ENCODE assay signal across 8 mouse cellular contexts in genomic region chr10:128095003-128095636, GRCm38 (mm10). TPM values are rescaled to one million over a fixed set of nuclear protein-coding genes. Genes with fewer than 3 reads are reported as not detected.
DNase-seq lines count a peak whose midpoint lies in the region; ATAC-seq and TF ChIP-seq lines count a peak whose summit lies in the region.

No protein-coding gene starts in this region.

- peaks cover 4% of the 10 kb centered on the region for H3K36me3 ChIP-seq in midbrain, embryonic 12.5 days
- 0 out of 2 replicates have a peak, but pooled peaks cover 3% of the 10 kb centered on the region for H3K36me3 ChIP-seq in midbrain, postnatal 0 days (ENCODE audit: insufficient read depth, low read length)
- H3K36me3 ChIP-seq in intestine, postnatal 0 days (ENCODE audit: control insufficient read depth, insufficient read depth): no peaks in the 10 kb centered on the region
- no peaks in the 10 kb centered on the region for H3K36me3 ChIP-seq in stomach, embryonic 16.5 days (ENCODE audit: control insufficient read depth, insufficient read depth, low read length)

- DNase-seq in gastrocnemius, adult 2 months: no peak
- DNase-seq in gastrocnemius, postnatal 10 days: no peak
- no peak for DNase-seq in midbrain, postnatal 0 days (ENCODE audit: low spot score)
- DNase-seq in natural killer cell, adult 2 months (ENCODE audit: low spot score in 2 of 2): no peak
- DNase-seq in cerebellum, postnatal 14 days: no peak

- peaks cover 58% of the 10 kb centered on the region for H3K4me1 ChIP-seq in midbrain, embryonic 12.5 days
- H3K4me1 ChIP-seq in midbrain, postnatal 0 days (ENCODE audit: insufficient read depth, low read length): peaks cover 22% of the 10 kb centered on the region
- H3K4me1 ChIP-seq in intestine, postnatal 0 days (replicated peaks; ENCODE audit: control insufficient read depth, insufficient read depth, low read length): peaks cover 11% of the 10 kb centered on the region; the same call in 1 of the 2 replicates
- peaks cover 28% of the 10 kb centered on the region for H3K4me1 ChIP-seq in stomach, embryonic 16.5 days (ENCODE audit: control insufficient read depth, insufficient read depth, low read length)

- no peak for ATAC-seq in midbrain, embryonic 12.5 days (ENCODE audit: low FRiP score, low read depth)
- ATAC-seq in midbrain, postnatal 0 days (ENCODE audit: low FRiP score): no peak
- no peak for ATAC-seq in intestine, postnatal 0 days
- no peak for ATAC-seq in stomach, embryonic 16.5 days (ENCODE audit: insufficient read depth, low FRiP score)

- peak overlapping the region; percentile 88 for H3K27ac ChIP-seq in gastrocnemius, adult 2 months
- no peak overlapping the region for H3K27ac ChIP-seq in midbrain, embryonic 12.5 days (replicated peaks)
- H3K27ac ChIP-seq in midbrain, postnatal 0 days (ENCODE audit: low read depth, low read length): no peak overlapping the region
- peak overlapping the region; percentile 94 for H3K27ac ChIP-seq in intestine, postnatal 0 days (ENCODE audit: low read depth, low read length)
- peak overlapping the region; percentile 97 for H3K27ac ChIP-seq in stomach, embryonic 16.5 days (ENCODE audit: low read length)

- H3K9ac ChIP-seq in midbrain, embryonic 12.5 days (replicated peaks): 0 out of 2 replicates have a peak overlapping the region, but pooled peaks have one; percentile 15
- no peak overlapping the region for H3K9ac ChIP-seq in midbrain, postnatal 0 days (replicated peaks; ENCODE audit: low read length, poor library complexity, severe bottlenecking)
- H3K9ac ChIP-seq in intestine, postnatal 0 days (ENCODE audit: low read depth, low read length): peak overlapping the region; percentile 12; the same call in 1 of the 2 replicates
- peak overlapping the region; percentile 29; the same call in 1 of the 2 replicates for H3K9ac ChIP-seq in stomach, embryonic 16.5 days (ENCODE audit: low read length)

- H3K27me3 ChIP-seq in midbrain, embryonic 12.5 days: no peaks in the 10 kb centered on the region
- no peaks in the 10 kb centered on the region for H3K27me3 ChIP-seq in midbrain, postnatal 0 days (ENCODE audit: insufficient read depth, low read length)
- H3K27me3 ChIP-seq in intestine, postnatal 0 days (replicated peaks; ENCODE audit: control insufficient read depth, insufficient read depth, low read length): no peaks in the 10 kb centered on the region
- no peaks in the 10 kb centered on the region for H3K27me3 ChIP-seq in stomach, embryonic 16.5 days (ENCODE audit: control insufficient read depth, insufficient read depth, low read length)

- no peak for TF ChIP-seq CTCF in gastrocnemius, adult 2 months (IDR thresholded peaks at IDR 0.05)
- no peak for TF ChIP-seq CTCF in midbrain, postnatal 0 days (IDR thresholded peaks at IDR 0.05)
- TF ChIP-seq CTCF in intestine, postnatal 0 days (IDR thresholded peaks at IDR 0.05; ENCODE audit: low read depth): no peak

- WGBS in midbrain, embryonic 12.5 days: 18% methylated on average over 9 of the region's 9 CpGs
- WGBS in midbrain, postnatal 0 days: 33% methylated on average over 9 of the region's 9 CpGs
- 27% methylated on average over 9 of the region's 9 CpGs for WGBS in intestine, postnatal 0 days
- 33% methylated on average over 9 of the region's 9 CpGs for WGBS in stomach, embryonic 16.5 days

- H3K9me3 ChIP-seq in midbrain, embryonic 12.5 days: no peaks in the 10 kb centered on the region
- no peaks in the 10 kb centered on the region for H3K9me3 ChIP-seq in midbrain, postnatal 0 days (ENCODE audit: low read length)
- no peaks in the 10 kb centered on the region for H3K9me3 ChIP-seq in intestine, postnatal 0 days (ENCODE audit: control insufficient read depth)
- no peaks in the 10 kb centered on the region for H3K9me3 ChIP-seq in stomach, embryonic 16.5 days (replicated peaks; ENCODE audit: control insufficient read depth, low read length)

- intact Hi-C loops in gastrocnemius, adult 2 months (cut with DNase I): no loop called here

- H3K4me2 ChIP-seq in midbrain, embryonic 12.5 days (replicated peaks): peak overlapping the region; percentile 90
- no peak overlapping the region for H3K4me2 ChIP-seq in midbrain, postnatal 0 days (ENCODE audit: low read depth, low read length, poor library complexity, severe bottlenecking)
- peak overlapping the region; percentile 89 for H3K4me2 ChIP-seq in intestine, postnatal 0 days (replicated peaks; ENCODE audit: low read depth)
- H3K4me2 ChIP-seq in stomach, embryonic 16.5 days (ENCODE audit: low read depth, low read length): peak overlapping the region; percentile 91

- H3K4me3 ChIP-seq in gastrocnemius, adult 2 months: peak overlapping the region; percentile 79
- no peak overlapping the region for H3K4me3 ChIP-seq in midbrain, embryonic 12.5 days
- no peak overlapping the region for H3K4me3 ChIP-seq in midbrain, postnatal 0 days (ENCODE audit: low read depth, low read length)
- peak overlapping the region; percentile 88 for H3K4me3 ChIP-seq in intestine, postnatal 0 days (ENCODE audit: low read depth, low read length)
- peak overlapping the region; percentile 83 for H3K4me3 ChIP-seq in stomach, embryonic 16.5 days (replicated peaks; ENCODE audit: low read length)

RNA-seq across cellular contexts. Expression of gene Baz2a, which starts 3.7 kb away (rescaled TPM):
- total RNA-seq in gastrocnemius, adult 2 months (2021): 10 to 100 TPM; 12.7 to 13.2 TPM
- 10 to 100 TPM; 16.1 to 22.7 TPM for total RNA-seq in gastrocnemius, postnatal 10 days (2021)
- polyA plus RNA-seq in midbrain, embryonic 12.5 days (2016; fragmentation: Nextera tagmentation; extraction: Ambion mirVana): 14.1 and 16.0 TPM in 2 replicates
- 14.0 and 17.3 TPM in 2 replicates for total RNA-seq in midbrain, postnatal 0 days (2014; rRNA removed)
- polyA plus RNA-seq in midbrain, postnatal 0 days (2015; fragmentation: Nextera tagmentation; extraction: Ambion mirVana): 8.0 and 9.3 TPM in 2 replicates
- 8.1 and 8.6 TPM in 2 replicates for polyA plus RNA-seq in intestine, postnatal 0 days (2015; fragmentation: Nextera tagmentation; extraction: Ambion mirVana)
- 8.3 and 10.0 TPM in 2 replicates for polyA plus RNA-seq in stomach, embryonic 16.5 days (2015; fragmentation: Nextera tagmentation; extraction: Ambion mirVana)

RNA-seq across cellular contexts. Expression of gene Atp5b, which starts 12.0 kb away (rescaled TPM):
- 1,000 to 10,000 TPM; 3,225 to 4,497 TPM for total RNA-seq in gastrocnemius, adult 2 months (2021)
- total RNA-seq in gastrocnemius, postnatal 10 days (2021): 1,000 to 10,000 TPM; 3,585 to 4,036 TPM
- polyA plus RNA-seq in midbrain, embryonic 12.5 days (2016; fragmentation: Nextera tagmentation; extraction: Ambion mirVana): 1,976 and 1,998 TPM in 2 replicates
- total RNA-seq in midbrain, postnatal 0 days (2014; rRNA removed): 4,011 and 6,126 TPM in 2 replicates
- 2,103 and 2,155 TPM in 2 replicates for polyA plus RNA-seq in midbrain, postnatal 0 days (2015; fragmentation: Nextera tagmentation; extraction: Ambion mirVana)
- 2,460 and 2,644 TPM in 2 replicates for polyA plus RNA-seq in intestine, postnatal 0 days (2015; fragmentation: Nextera tagmentation; extraction: Ambion mirVana)
- 2,507 and 2,568 TPM in 2 replicates for polyA plus RNA-seq in stomach, embryonic 16.5 days (2015; fragmentation: Nextera tagmentation; extraction: Ambion mirVana)

RNA-seq across cellular contexts. Expression of gene Ptges3, which starts 36.4 kb away (rescaled TPM):
- total RNA-seq in gastrocnemius, adult 2 months (2021): 10 to 100 TPM; 75.4 to 81.3 TPM
- 10 to 100 TPM; 76.1 to 84.5 TPM for total RNA-seq in gastrocnemius, postnatal 10 days (2021)
- 545 and 553 TPM in 2 replicates for polyA plus RNA-seq in midbrain, embryonic 12.5 days (2016; fragmentation: Nextera tagmentation; extraction: Ambion mirVana)
- total RNA-seq in midbrain, postnatal 0 days (2014; rRNA removed): 109 and 117 TPM in 2 replicates
- 390 and 433 TPM in 2 replicates for polyA plus RNA-seq in midbrain, postnatal 0 days (2015; fragmentation: Nextera tagmentation; extraction: Ambion mirVana)
- 264 and 269 TPM in 2 replicates for polyA plus RNA-seq in intestine, postnatal 0 days (2015; fragmentation: Nextera tagmentation; extraction: Ambion mirVana)
- polyA plus RNA-seq in stomach, embryonic 16.5 days (2015; fragmentation: Nextera tagmentation; extraction: Ambion mirVana): 374 and 406 TPM in 2 replicates

RNA-seq across cellular contexts. Expression of gene Naca, which starts 59.7 kb away (rescaled TPM):
- 100 to 1,000 TPM; 385 to 418 TPM for total RNA-seq in gastrocnemius, adult 2 months (2021)
- 100 to 1,000 TPM; 517 to 566 TPM for total RNA-seq in gastrocnemius, postnatal 10 days (2021)
- polyA plus RNA-seq in midbrain, embryonic 12.5 days (2016; fragmentation: Nextera tagmentation; extraction: Ambion mirVana): 716 and 742 TPM in 2 replicates
- total RNA-seq in midbrain, postnatal 0 days (2014; rRNA removed): 415 and 452 TPM in 2 replicates
- polyA plus RNA-seq in midbrain, postnatal 0 days (2015; fragmentation: Nextera tagmentation; extraction: Ambion mirVana): 443 and 454 TPM in 2 replicates
- polyA plus RNA-seq in intestine, postnatal 0 days (2015; fragmentation: Nextera tagmentation; extraction: Ambion mirVana): 511 and 531 TPM in 2 replicates
- polyA plus RNA-seq in stomach, embryonic 16.5 days (2015; fragmentation: Nextera tagmentation; extraction: Ambion mirVana): 625 and 721 TPM in 2 replicates

Comparison
In these comparisons a context has a peak if more than half of its experiments do, and no peak if none do; other contexts are left out.
1. H3K27ac ChIP-seq: peak in gastrocnemius, adult 2 months (single experiment), intestine, postnatal 0 days (single experiment) and stomach, embryonic 16.5 days (single experiment); none in midbrain, embryonic 12.5 days (single experiment) and midbrain, postnatal 0 days (single experiment).
2. H3K4me3 ChIP-seq: peak in gastrocnemius, adult 2 months (single experiment), intestine, postnatal 0 days (single experiment) and stomach, embryonic 16.5 days (single experiment); none in midbrain, embryonic 12.5 days (single experiment) and midbrain, postnatal 0 days (single experiment).